Mouse (Mus musculus): ENCODE data around the gene Psmb7. TPM values are rescaled to one million over a fixed set of nuclear protein-coding genes. Genes with fewer than 3 reads are reported as not detected.

The Psmb7 gene
- polyA plus RNA-seq (2012; rRNA removed): 202 and 265 TPM in 2 replicates
- polyA plus RNA-seq (2014; fragmentation: Nextera tagmentation; extraction: Ambion mirVana): 240 and 253 TPM in 2 replicates

DNA sequence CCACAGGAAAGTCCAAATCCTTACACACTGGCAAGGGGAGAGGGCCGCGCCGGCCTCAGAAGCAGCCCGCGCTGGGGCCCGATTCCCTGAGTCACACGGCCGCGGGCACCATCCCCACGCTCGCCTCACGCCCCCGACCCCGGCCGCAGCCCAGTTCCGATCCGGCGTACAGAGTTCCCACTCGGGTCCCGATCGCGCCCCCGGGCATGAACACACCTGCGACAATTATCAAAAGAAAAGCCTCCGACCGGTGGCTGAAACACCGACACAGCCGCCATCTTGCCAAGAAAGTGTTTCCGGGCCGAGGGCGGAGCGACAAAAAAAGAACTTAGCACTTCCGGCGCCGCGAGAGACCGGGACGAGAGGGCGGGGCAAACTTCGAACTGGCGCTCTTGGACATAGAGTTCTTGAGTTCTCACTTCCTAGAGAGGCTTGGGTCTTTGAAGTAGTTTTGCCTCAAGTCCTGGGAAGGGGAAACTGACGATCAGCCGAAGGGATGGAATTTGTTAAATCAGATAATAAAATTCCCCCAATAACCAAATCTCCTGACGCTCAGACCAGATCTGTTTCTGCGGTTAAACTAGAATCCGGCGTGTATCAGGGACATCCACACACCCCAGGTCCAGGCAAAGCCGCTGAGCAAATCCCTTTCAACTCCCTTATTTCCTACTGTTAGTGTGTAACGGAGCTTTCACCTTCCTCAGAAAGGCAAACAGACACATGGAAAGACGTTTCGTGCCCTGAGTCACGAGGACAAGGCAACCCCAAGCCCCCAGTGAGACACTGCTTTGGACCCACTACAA lies at the start of gene Psmb7:
Gene Psmb7, minus strand, starts transcription at position 463 of the 803 bp plus-strand sequence.
- Histone ChIP-seq H3K4me2 (replicated peaks; ENCODE audit: low read depth, low read length, severe bottlenecking) (peak within 1 kb of the TSS; percentile 79), H3K4me3 (replicated peaks; ENCODE audit: low read length) (peak within 1 kb of the TSS; percentile 84), H3K36me3 (ENCODE audit: control insufficient read depth, insufficient read depth, low read length) (peaks cover 30% of the 10 kb centered on the region), H3K4me1 (ENCODE audit: control insufficient read depth, insufficient read depth, low read length) (peaks cover 14% of the 10 kb centered on the region; the same call in 1 of the 2 replicates), H3K9me3 (ENCODE audit: control insufficient read depth, low read length) (no peaks in the 10 kb centered on the region), H3K9ac (ENCODE audit: low read depth, low read length, severe bottlenecking) (peak within 1 kb of the TSS; percentile 94), H3K27ac (replicated peaks; ENCODE audit: low read depth, low read length) (peak within 1 kb of the TSS; percentile 55), H3K27me3 (ENCODE audit: control insufficient read depth, insufficient read depth, low read length) (no peaks in the 10 kb centered on the region)
- 2% methylated on average over 49 of the region's 52 CpGs for WGBS
- 0 out of 2 replicates have a peak, but pooled peaks have one; percentile 35 for TF ChIP-seq POLR2A (IDR thresholded peaks at IDR 0.05; ENCODE audit: borderline replicate concordance, extremely low read depth, insufficient read depth, insufficient read length)
- peak; percentile 96 for DNase-seq (ENCODE audit: low spot score)
- ATAC-seq (ENCODE audit: low FRiP score, low read depth): peak; percentile 93

DNA sequence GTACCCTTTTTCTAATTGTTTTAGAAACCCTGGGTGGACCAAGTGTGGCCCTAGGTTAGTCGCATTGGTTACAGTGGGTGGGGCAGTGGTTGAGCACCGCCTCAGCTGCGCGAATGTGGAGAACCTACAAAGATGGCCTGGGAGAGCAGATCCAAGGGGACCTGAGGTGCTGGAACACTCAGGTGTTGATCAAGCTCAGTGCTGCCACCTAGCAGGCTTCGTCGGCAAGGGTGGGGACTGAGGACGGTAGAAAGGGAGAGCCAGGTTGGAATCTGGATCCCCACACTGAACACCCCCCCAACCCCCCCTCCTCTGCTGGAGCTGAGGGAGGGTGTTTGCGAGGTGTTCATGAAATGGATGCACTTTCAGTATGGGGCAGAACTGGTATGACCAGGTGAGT lies 47.7 kb upstream of the Psmb7 start:
- 10% methylated on average over 8 of the region's 8 CpGs for WGBS
- no peak for TF ChIP-seq POLR2A (IDR thresholded peaks at IDR 0.05; ENCODE audit: borderline replicate concordance, extremely low read depth, insufficient read depth, insufficient read length)

DNA sequence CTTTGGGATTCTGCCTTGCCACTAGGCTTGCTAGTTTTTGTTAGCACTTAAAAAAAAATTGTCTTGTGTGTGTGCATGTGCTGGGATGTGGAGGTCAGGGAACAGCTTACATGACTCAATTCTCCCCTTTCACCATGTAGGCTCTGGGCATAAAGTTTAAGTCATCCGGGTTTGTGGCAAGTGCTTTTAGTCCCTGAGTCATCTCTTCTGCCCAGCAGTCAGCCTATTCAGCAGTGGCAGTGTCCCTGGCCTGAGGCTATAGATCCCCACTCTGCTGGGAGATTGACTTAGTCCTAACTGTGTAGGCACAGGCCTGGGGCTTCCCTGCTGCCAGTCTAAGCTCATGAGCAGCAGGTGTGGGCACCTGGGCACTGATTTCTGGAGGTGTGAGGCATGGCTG lies 46.0 kb upstream of the Psmb7 start:
- Histone ChIP-seq H3K36me3 (ENCODE audit: control insufficient read depth, insufficient read depth, low read length) (no peaks in the 10 kb centered on the region), H3K4me1 (ENCODE audit: control insufficient read depth, insufficient read depth, low read length) (0 out of 2 replicates have a peak, but pooled peaks cover 5% of the 10 kb centered on the region), H3K27ac (replicated peaks; ENCODE audit: low read depth, low read length) (no peak overlapping the region), H3K4me2 (replicated peaks; ENCODE audit: low read depth, low read length, severe bottlenecking) (no peak overlapping the region), H3K9ac (ENCODE audit: low read depth, low read length, severe bottlenecking) (no peak overlapping the region), H3K27me3 (ENCODE audit: control insufficient read depth, insufficient read depth, low read length) (no peaks in the 10 kb centered on the region), H3K9me3 (ENCODE audit: control insufficient read depth, low read length) (no peaks in the 10 kb centered on the region), H3K4me3 (replicated peaks; ENCODE audit: low read length) (no peak overlapping the region)
- WGBS: 75% methylated on average over 1 of the region's 1 CpGs
- TF ChIP-seq POLR2A (IDR thresholded peaks at IDR 0.05; ENCODE audit: borderline replicate concordance, extremely low read depth, insufficient read depth, insufficient read length): no peak
- DNase-seq (ENCODE audit: low spot score) (no peak), ATAC-seq (ENCODE audit: low FRiP score, low read depth) (no peak)

More for the DNA sequence above, 47.7 kb upstream of the Psmb7 start:
- Histone ChIP-seq H3K4me1 (ENCODE audit: control insufficient read depth, insufficient read depth, low read length) (0 out of 2 replicates have a peak, but pooled peaks cover 5% of the 10 kb centered on the region), H3K36me3 (ENCODE audit: control insufficient read depth, insufficient read depth, low read length) (no peaks in the 10 kb centered on the region), H3K27ac (replicated peaks; ENCODE audit: low read depth, low read length) (no peak overlapping the region), H3K9ac (ENCODE audit: low read depth, low read length, severe bottlenecking) (no peak overlapping the region), H3K27me3 (ENCODE audit: control insufficient read depth, insufficient read depth, low read length) (no peaks in the 10 kb centered on the region), H3K4me2 (replicated peaks; ENCODE audit: low read depth, low read length, severe bottlenecking) (no peak overlapping the region), H3K4me3 (replicated peaks; ENCODE audit: low read length) (no peak overlapping the region), H3K9me3 (ENCODE audit: control insufficient read depth, low read length) (no peaks in the 10 kb centered on the region)
- ATAC-seq (ENCODE audit: low FRiP score, low read depth) (no peak), DNase-seq (ENCODE audit: low spot score) (no peak)

DNA sequence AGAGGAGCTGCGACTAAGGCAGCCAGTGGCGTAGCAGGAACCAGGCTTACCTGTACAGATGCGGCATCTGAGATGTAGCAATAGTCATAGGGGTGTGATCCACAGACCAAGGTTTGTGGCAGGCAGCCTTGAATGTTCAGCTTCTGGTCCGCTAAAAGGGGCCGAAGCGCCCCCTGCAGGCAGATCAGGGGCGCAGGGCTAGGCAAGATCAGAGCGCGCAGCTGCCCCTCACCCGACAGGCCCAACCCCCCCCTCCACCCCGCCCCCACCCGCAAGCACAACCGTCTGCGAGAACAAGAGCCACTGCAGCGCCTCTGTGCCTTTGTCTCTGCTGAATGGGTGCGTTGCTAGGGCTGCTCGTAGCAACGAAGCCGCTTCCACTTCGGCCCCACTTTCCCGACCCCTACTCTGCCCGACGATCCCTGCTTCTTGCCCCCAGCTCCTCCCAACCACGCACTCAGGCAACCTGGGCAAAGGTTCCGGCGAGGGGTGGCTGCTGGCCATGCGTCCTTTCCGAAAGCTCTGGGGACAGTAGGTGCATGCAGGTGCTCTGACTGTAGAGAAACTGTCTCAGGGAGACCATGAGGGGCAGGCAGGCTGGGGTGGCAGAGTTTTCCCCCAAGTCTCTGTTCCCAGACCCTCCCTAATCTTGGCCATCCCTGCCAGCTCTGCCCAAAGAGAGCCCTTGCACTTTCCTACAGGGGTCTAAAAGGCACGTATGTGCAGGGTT lies 45.1 kb upstream of the Psmb7 start:
- peak; percentile 67 for DNase-seq (ENCODE audit: low spot score)
- WGBS: 4% methylated on average over 22 of the region's 29 CpGs

DNA sequence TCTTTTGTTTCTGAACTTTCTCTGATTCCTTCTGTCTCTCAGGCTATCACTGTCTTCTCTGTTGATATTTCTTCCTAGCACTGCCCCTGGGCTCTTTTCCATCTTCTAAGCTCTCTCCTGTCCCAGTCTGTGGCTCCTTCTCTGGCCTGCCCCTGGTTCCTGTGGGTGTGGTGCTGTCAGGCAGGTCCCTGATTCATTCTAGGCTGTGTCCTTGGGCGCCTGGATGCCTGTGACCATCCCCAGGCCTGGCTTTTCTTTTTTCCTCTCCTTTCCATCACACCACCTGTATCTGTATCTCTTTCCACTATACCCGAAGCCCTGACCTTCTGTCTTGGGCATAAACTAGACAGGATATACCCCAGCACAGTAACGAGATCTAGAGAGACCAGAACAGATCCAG lies 41.9 kb upstream of the Psmb7 start:
- DNase-seq (ENCODE audit: low spot score) (no peak), ATAC-seq (ENCODE audit: low FRiP score, low read depth) (no peak)
- TF ChIP-seq POLR2A (IDR thresholded peaks at IDR 0.05; ENCODE audit: borderline replicate concordance, extremely low read depth, insufficient read depth, insufficient read length): no peak
- H3K4me3 ChIP-seq (replicated peaks; ENCODE audit: low read length): no peak overlapping the region
- no peaks in the 10 kb centered on the region for H3K27me3 ChIP-seq (ENCODE audit: control insufficient read depth, insufficient read depth, low read length)
- H3K9me3 ChIP-seq (ENCODE audit: control insufficient read depth, low read length): no peaks in the 10 kb centered on the region
- H3K4me2 ChIP-seq (replicated peaks; ENCODE audit: low read depth, low read length, severe bottlenecking): no peak overlapping the region
- no peak overlapping the region for H3K27ac ChIP-seq (replicated peaks; ENCODE audit: low read depth, low read length)
- H3K36me3 ChIP-seq (ENCODE audit: control insufficient read depth, insufficient read depth, low read length): no peaks in the 10 kb centered on the region
- WGBS: 60% methylated on average over 3 of the region's 3 CpGs
- H3K4me1 ChIP-seq (ENCODE audit: control insufficient read depth, insufficient read depth, low read length): 0 out of 2 replicates have a peak, but pooled peaks cover 5% of the 10 kb centered on the region
- H3K9ac ChIP-seq (ENCODE audit: low read depth, low read length, severe bottlenecking): no peak overlapping the region

More for the DNA sequence above, 45.1 kb upstream of the Psmb7 start:
- Histone ChIP-seq H3K4me1 (ENCODE audit: control insufficient read depth, insufficient read depth, low read length) (0 out of 2 replicates have a peak, but pooled peaks cover 5% of the 10 kb centered on the region), H3K4me2 (replicated peaks; ENCODE audit: low read depth, low read length, severe bottlenecking) (peak overlapping the region; percentile 65), H3K4me3 (replicated peaks; ENCODE audit: low read length) (peak overlapping the region; percentile 32), H3K27ac (replicated peaks; ENCODE audit: low read depth, low read length) (no peak overlapping the region), H3K27me3 (ENCODE audit: control insufficient read depth, insufficient read depth, low read length) (no peaks in the 10 kb centered on the region), H3K36me3 (ENCODE audit: control insufficient read depth, insufficient read depth, low read length) (no peaks in the 10 kb centered on the region), H3K9ac (ENCODE audit: low read depth, low read length, severe bottlenecking) (peak overlapping the region; percentile 51; the same call in 1 of the 2 replicates), H3K9me3 (ENCODE audit: control insufficient read depth, low read length) (no peaks in the 10 kb centered on the region)
- no peak for TF ChIP-seq POLR2A (IDR thresholded peaks at IDR 0.05; ENCODE audit: borderline replicate concordance, extremely low read depth, insufficient read depth, insufficient read length)
- ATAC-seq (ENCODE audit: low FRiP score, low read depth): peak; percentile 54

Data from limb, embryonic 14.5 days (tissue).